ENCODE assay signal across 24 mouse cellular contexts in the genomic region with DNA sequence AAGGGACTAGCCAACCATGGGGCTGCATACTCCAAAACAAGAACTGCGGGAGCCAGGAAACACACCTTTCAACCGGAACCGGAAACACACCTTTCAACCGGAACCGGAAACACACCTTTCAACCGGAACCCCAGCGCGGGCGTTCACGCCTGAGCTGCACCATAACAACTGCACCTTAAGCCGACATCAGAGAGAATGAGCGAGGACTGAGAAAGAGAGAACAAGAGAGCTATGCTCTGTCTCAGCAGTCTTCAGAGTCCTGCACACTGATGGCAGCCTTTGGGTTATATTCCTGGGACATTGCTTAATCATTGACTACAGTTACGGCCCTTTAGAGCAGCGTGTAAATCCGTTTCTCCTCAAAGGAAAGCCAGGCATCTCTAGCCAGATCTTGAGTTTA. TPM values are rescaled to one million over a fixed set of nuclear protein-coding genes. Genes with fewer than 3 reads are reported as not detected.
DNase-seq lines count a peak whose midpoint lies in the region; TF ChIP-seq lines count a peak whose summit lies in the region.
"Had no signal": no experiment of that assay in that cellular context is flagged by ENCODE, and none has a peak within 500 bp of the region (broad histone marks: within the 10 kb centered on the region; RNA-seq: fewer than 3 reads in every experiment).

No protein-coding gene starts in this region.

- no peaks in the 10 kb centered on the region for H3K27me3 ChIP-seq in cerebellum, adult 2 months (ENCODE audit: control insufficient read depth, insufficient read depth, low read length)
- H3K27me3 ChIP-seq: forebrain, embryonic 15.5 days; hindbrain, embryonic 12.5 days; limb, embryonic 12.5 days; midbrain, embryonic 12.5 days had no signal

- H3K4me1 ChIP-seq in cerebellum, adult 2 months (ENCODE audit: control insufficient read depth, insufficient read depth, low read length), result no peaks in the 10 kb centered on the region
- H3K4me1 ChIP-seq: embryonic facial prominence, embryonic 10.5 days; forebrain, embryonic 15.5 days; heart, embryonic 13.5 days; hindbrain, embryonic 12.5 days; limb, embryonic 12.5 days; midbrain, embryonic 12.5 days had no signal

- no peak overlapping the region for H3K27ac ChIP-seq in cerebellum, adult 2 months (ENCODE audit: insufficient read depth, low read length)
- H3K27ac ChIP-seq: embryonic facial prominence, embryonic 10.5 days; forebrain, embryonic 15.5 days; heart, adult 2 months; heart, embryonic 13.5 days; hindbrain, embryonic 12.5 days; limb, embryonic 12.5 days; midbrain, embryonic 12.5 days had no signal

- no peak for TF ChIP-seq POLR2A in cerebellum, adult 2 months (IDR thresholded peaks at IDR 0.05; ENCODE audit: borderline replicate concordance, insufficient read depth, low read length)

- peak; percentile 7 to 50 for DNase-seq in spleen, postnatal 4 days (ENCODE audit: low spot score in 2 of 2)
- no peak for DNase-seq in spleen, adult 12 weeks (ENCODE audit: low spot score)
- peak; percentile 57 for DNase-seq in kidney, adult 9 months
- peak; percentile 44 to 60 for DNase-seq in kidney, postnatal 25 days
- no peak for DNase-seq in cerebellum, adult 2 months
- no peak for DNase-seq in urinary bladder, postnatal 25 days (ENCODE audit: low spot score)
- no peak for DNase-seq in urinary bladder, postnatal 10 days (ENCODE audit: low spot score)
- DNase-seq: adrenal gland, postnatal 36 days; cerebellum, adult 9-11 months; gastrocnemius, postnatal 25 days; heart, adult 2 months; heart, postnatal 14 days; lung, adult 18-20 months; lung, postnatal 10 days; spleen, adult 18-20 months; thymus, adult 18-20 months; thymus, postnatal 36 days had no signal

- H3K4me3 ChIP-seq in cerebellum, adult 2 months (replicated peaks; ENCODE audit: insufficient read depth, low read depth, low read length), result no peak overlapping the region
- H3K4me3 ChIP-seq: embryonic facial prominence, embryonic 10.5 days; forebrain, embryonic 15.5 days; heart, adult 2 months; heart, embryonic 13.5 days; hindbrain, embryonic 12.5 days; limb, embryonic 12.5 days; midbrain, embryonic 12.5 days had no signal

- TF ChIP-seq CTCF in cerebellum, adult 2 months (IDR thresholded peaks at IDR 0.05; ENCODE audit: borderline replicate concordance, insufficient read depth, low read depth, low read length), result no peak

- WGBS in cerebellum, adult 2 months, result 92% methylated on average over 15 of the region's 15 CpGs

RNA-seq across cellular contexts. Expression of gene Mark1, which starts 58.1 kb away (rescaled TPM):
- 31.0 and 32.2 TPM in 2 replicates for polyA plus RNA-seq in cerebellum, adult 2 months (2012; rRNA removed)
- polyA plus RNA-seq: CD4-positive, CD25-positive, alpha-beta regulatory T cell, adult 4 months had no signal

Comparison
In these comparisons a context has a peak if more than half of its experiments do, and no peak if none do; other contexts are left out.
1. DNase-seq: peak in spleen, postnatal 4 days (2 of 2), kidney, adult 9 months (single experiment) and kidney, postnatal 25 days (2 of 2); none in spleen, adult 12 weeks (single experiment), cerebellum, adult 2 months (0 of 2), urinary bladder, postnatal 25 days (single experiment) and urinary bladder, postnatal 10 days (single experiment).